Mouse (Mus musculus): ENCODE data around the gene Bak1.

- no peak for TF ChIP-seq CTCF (IDR thresholded peaks at IDR 0.05; ENCODE audit: low read depth)
- TF ChIP-seq EP300 (optimal IDR thresholded peaks at IDR 0.05), result no peak
Measured at GRCm38 (mm10) chr17:27040304-27041045, 11.7 kb upstream of the Bak1 start.
